Mouse (Mus musculus) kidney, adult 2 months (tissue): ENCODE measurements around the gene Gm10382.

Experiments
- CTCF ChIP-seq: fragments of 200-500 bp; conservative IDR thresholded peaks from 2 replicates; pipeline ENCODE4 v1.5.1; 2011; ENCODE audit warnings: low read depth, mild to moderate bottlenecking, control low read depth, low read length, moderate library complexity, mixed read lengths; ENCODE audit not compliant: insufficient read depth, insufficient read length
- POLR2A ChIP-seq: fragments of 200-500 bp; IDR thresholded peaks from one replicate; pipeline ENCODE4 v1.6.1; 2011; ENCODE audit warnings: low read depth, low read length, control low read depth

GRCm38 (mm10) chr5:125381954-125382672 lies 7.0 kb upstream of the Gm10382 start:
- TF ChIP-seq CTCF: no peak
- TF ChIP-seq POLR2A: no peak
